Mouse (Mus musculus): Measurements from ENCODE around the gene Kansl2. TPM values are rescaled to one million over a fixed set of nuclear protein-coding genes. Genes with fewer than 3 reads are reported as not detected.

Gene Kansl2
- polyA plus RNA-seq (2017; shearing (Covaris generic)): 63.5 TPM

DNA sequence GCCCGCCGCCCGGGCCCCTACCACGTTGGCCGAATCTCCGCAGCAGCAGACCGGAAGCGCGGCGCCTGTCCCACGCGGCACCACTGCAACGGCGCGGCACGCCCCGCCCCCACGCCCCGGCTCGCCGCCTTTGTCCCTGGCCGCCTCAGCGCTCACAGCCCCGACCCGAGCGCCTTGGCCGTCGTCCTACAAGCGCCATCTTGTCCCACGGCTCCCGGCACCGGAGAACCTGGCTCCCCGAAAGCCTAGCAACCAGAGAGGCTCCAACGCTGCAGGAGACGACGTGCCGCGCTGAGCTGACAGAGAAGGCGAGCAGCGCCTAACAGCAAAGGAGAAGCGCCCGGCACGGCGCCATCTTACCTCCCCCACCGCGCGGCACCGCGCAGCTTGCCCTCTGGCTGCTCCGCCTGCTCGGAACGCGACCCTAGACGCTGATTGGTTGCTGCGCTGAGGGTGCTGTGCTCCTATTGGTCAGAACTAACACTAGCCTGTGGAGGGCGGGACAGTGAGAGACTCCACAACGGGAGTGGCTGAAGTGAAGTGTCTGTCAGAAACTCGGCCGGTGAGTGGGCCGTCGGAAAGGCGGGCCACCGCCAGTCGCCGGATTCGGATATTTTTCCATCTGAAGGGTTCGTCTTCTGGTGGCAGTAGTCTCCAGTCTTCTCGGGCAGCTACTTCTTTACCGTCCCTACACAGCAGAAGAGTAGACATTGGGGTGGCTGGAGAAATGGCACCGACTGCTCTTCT is at the start of gene Kansl2:
Gene Kansl2 (minus strand): TSS at position 384 of the 747 bp plus-strand sequence.

DNA sequence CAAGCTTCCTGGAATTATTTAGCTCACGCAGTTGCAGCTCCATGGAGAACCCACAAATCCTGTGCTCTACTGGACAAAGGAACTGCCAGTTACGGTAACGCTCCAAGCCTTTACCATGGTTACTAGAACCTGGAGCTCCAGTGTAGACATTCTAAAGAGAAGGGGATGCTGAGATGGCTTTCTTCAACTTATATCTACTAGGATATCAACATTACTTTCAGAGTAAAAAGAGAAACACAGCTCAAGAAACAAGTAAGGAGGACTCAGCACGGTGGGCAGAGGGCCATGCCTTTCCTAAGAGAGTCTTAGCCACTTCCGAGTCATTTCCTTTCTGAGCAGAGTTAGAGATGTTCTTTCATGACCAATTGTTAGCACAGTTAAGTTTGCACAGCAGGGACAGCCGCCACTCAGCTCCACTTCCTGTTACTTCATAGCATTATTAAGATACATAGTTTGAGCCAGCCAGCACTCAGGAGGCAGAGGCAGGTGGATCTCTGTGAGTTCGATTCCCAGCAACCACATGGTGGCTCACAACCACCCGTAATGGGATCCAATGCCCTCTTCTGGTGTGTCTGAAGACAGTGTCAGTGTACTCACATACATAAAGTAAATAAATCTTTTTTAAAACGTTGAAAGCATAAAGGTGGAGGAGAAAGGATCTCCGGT is 36.9 kb upstream of the Kansl2 start, which contains the start of the genes Ccnt1 and 4930415O20Rik:
Gene Ccnt1 (minus strand): TSS at position 51 of the 666 bp plus-strand sequence.
Gene 4930415O20Rik (plus strand): TSS at position 132 of the 666 bp plus-strand sequence.

GRCm38 (mm10) chr15:98492102-98492501 is 42.0 kb downstream of the Kansl2 start, which contains the start of gene Olfr279:
Gene Olfr279 (plus strand): TSS chr15:98492402.

GRCm38 (mm10) chr15:98482701-98483100 is 51.4 kb downstream of the Kansl2 start, which contains the start of gene Lalba:
Gene Lalba (minus strand): TSS chr15:98482721.

GRCm38 (mm10) chr15:98469596-98469995 is 64.5 kb downstream of the Kansl2 start, which contains the start of gene OR5BS1P:
Gene OR5BS1P (plus strand): TSS chr15:98469896.

Other genes with a start within 250 kb of the Kansl2 start
- gene Zfp641, start 238.1 kb downstream of the Kansl2 start, polyA plus RNA-seq (2017; shearing (Covaris generic)): not detected
- gene Olfr285, start 216.9 kb downstream of the Kansl2 start, polyA plus RNA-seq (2017; shearing (Covaris generic)): not detected
- not detected for gene Olfr284, start 193.3 kb downstream of the Kansl2 start, polyA plus RNA-seq (2017; shearing (Covaris generic))
- gene Olfr283, start 153.3 kb downstream of the Kansl2 start, polyA plus RNA-seq (2017; shearing (Covaris generic)): not detected
- gene Olfr282, start 103.0 kb downstream of the Kansl2 start, polyA plus RNA-seq (2017; shearing (Covaris generic)): not detected
- gene Olfr281, start 81.7 kb downstream of the Kansl2 start, polyA plus RNA-seq (2017; shearing (Covaris generic)): not detected
- not detected for gene OR5BS1P, start 64.4 kb downstream of the Kansl2 start, polyA plus RNA-seq (2017; shearing (Covaris generic))
- not detected for gene Lalba, start 51.5 kb downstream of the Kansl2 start, polyA plus RNA-seq (2017; shearing (Covaris generic))
- 0.19 TPM for gene Olfr279, start 41.9 kb downstream of the Kansl2 start, polyA plus RNA-seq (2017; shearing (Covaris generic))
- 170 TPM for gene Ccnt1, start 36.7 kb upstream of the Kansl2 start, polyA plus RNA-seq (2017; shearing (Covaris generic))
- not detected for gene 4930415O20Rik, start 36.7 kb upstream of the Kansl2 start, polyA plus RNA-seq (2017; shearing (Covaris generic))
- 0.57 TPM for gene Adcy6, start 75.8 kb upstream of the Kansl2 start, polyA plus RNA-seq (2017; shearing (Covaris generic))
- 0.15 TPM for gene Cacnb3, start 96.6 kb upstream of the Kansl2 start, polyA plus RNA-seq (2017; shearing (Covaris generic))
- gene Ddx23, start 128.6 kb upstream of the Kansl2 start, polyA plus RNA-seq (2017; shearing (Covaris generic)): 27.5 TPM
- gene Rnd1, start 143.2 kb upstream of the Kansl2 start, polyA plus RNA-seq (2017; shearing (Covaris generic)): 2.8 TPM
- gene Ccdc65, start 173.9 kb upstream of the Kansl2 start, polyA plus RNA-seq (2017; shearing (Covaris generic)): 0.70 TPM
- not detected for gene Fkbp11, start 193.9 kb upstream of the Kansl2 start, polyA plus RNA-seq (2017; shearing (Covaris generic))
- gene Arf3, start 228.9 kb upstream of the Kansl2 start, polyA plus RNA-seq (2017; shearing (Covaris generic)): 93.8 TPM
- 0.31 TPM for gene Wnt10b, start 243.9 kb upstream of the Kansl2 start, polyA plus RNA-seq (2017; shearing (Covaris generic))

Measured in effector memory CD4-positive, alpha-beta T cell, adult 5 months (primary cell).